Mouse (Mus musculus) limb, embryonic 13.5 days (tissue): ENCODE measurements at regions not wholly inside any gene's neighbourhood (a gene's known extent, or its start where the extent isn't known, plus 50 kb on each side); places are given as distances from the start of the nearest gene placed in this dataset.

Experiments used
- ATAC-seq: fragments of 200-750 bp; cut with Nextera tagmentation; 2 replicates; pipeline ENCODE4 v1.8.0; 2017; ENCODE audit warnings: low read depth, moderate number of reproducible peaks, moderate TSS enrichment; ENCODE audit not compliant: low FRiP score
- H3K27ac ChIP-seq: fragments of 300-500 bp; sonication (generic); 2 replicates; pipeline ENCODE4 v1.5.1; 2015; ENCODE audit warnings: inconsistent platforms, mild to moderate bottlenecking, moderate library complexity
- H3K27me3 ChIP-seq: fragments of 300-500 bp; sonication (generic); 2 replicates; pipeline ENCODE4 v1.6.1; 2015; ENCODE audit warnings: mild to moderate bottlenecking, inconsistent platforms
- H3K36me3 ChIP-seq: fragments of 300-500 bp; sonication (generic); 2 replicates; pipeline ENCODE4 v1.6.1; 2015; ENCODE audit warnings: inconsistent platforms, mild to moderate bottlenecking, moderate library complexity
- H3K4me1 ChIP-seq: fragments of 300-500 bp; sonication (generic); 2 replicates; pipeline ENCODE4 v1.6.1; 2015; ENCODE audit warnings: inconsistent platforms
- H3K4me2 ChIP-seq: fragments of 300-500 bp; sonication (generic); replicated peaks from 2 replicates; pipeline ENCODE4 v1.6.1; 2015; ENCODE audit warnings: inconsistent platforms, mild to moderate bottlenecking, moderate library complexity
- H3K4me3 ChIP-seq: fragments of 300-500 bp; sonication (generic); 2 replicates; pipeline ENCODE4 v1.5.1; 2015; ENCODE audit warnings: moderate library complexity, mild to moderate bottlenecking, inconsistent platforms
- H3K9ac ChIP-seq: fragments of 300-500 bp; sonication (generic); 2 replicates; pipeline ENCODE4 v1.6.1; 2015; ENCODE audit warnings: mild to moderate bottlenecking, inconsistent platforms
- H3K9me3 ChIP-seq: fragments of 300-500 bp; sonication (generic); 2 replicates; pipeline ENCODE4 v1.6.1; 2016; ENCODE audit warnings: inconsistent platforms
- WGBS: fragments of 180-500 bp; shearing (Covaris S2); methylation state at CpG from one replicate; pipeline ENCODE4 v1.1.7; 2015; 5-methylcytosine and 5-hydroxymethylcytosine counted together

DNA sequence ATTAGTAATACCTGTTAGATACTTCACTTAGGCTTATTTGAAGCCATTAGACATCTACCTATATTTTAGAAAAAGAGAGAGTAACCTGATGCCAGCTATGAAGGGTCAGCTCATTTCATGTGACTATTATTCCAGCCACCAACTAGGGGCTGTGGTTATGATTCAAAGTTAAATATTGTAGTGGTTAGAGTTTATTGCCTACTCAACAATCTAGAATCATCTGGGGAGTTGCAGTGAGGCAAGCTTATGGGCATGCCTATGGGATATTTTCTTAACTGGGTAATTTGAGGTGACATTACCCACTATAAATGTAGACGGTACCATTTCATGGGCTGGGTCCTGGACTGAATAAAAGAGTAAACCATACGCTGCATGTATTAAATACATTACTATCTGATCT is 1525.2 kb upstream of the Dsel start:
- 89% methylated on average over 2 of the region's 2 CpGs for WGBS
- Histone ChIP-seq H3K27me3 (no peaks in the 10 kb centered on the region), H3K27ac (no peak overlapping the region), H3K4me2 (no peak overlapping the region), H3K9me3 (no peaks in the 10 kb centered on the region), H3K4me3 (no peak overlapping the region), H3K9ac (no peak overlapping the region), H3K36me3 (no peaks in the 10 kb centered on the region), H3K4me1 (no peaks in the 10 kb centered on the region)
- no peak for ATAC-seq

DNA sequence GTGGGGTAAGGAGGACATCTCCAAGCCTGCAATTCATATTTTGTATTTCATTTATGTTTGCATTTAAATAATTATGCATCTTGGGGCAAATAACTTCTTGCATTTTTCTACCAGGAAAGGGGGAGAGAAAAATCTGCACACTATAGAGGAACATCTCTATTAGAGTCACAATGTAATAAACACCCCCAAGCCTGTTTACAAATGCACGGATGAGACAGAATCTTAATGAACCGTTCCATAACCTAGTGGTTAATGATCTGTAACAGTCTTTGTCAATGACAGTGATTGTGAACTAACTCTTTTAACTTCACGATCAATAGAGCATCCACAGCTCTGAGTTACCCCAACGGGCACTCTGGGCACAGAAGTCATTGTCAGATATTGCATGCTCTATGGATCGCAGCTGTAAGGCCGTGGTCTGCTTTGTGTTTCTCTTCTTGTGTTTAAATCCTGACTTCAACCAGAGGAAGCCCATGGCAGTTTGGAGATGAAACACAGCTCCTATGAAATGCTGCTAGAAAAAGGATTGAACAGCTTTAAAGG is 1520.2 kb upstream of the Dsel start:
- H3K27ac ChIP-seq: no peak overlapping the region
- H3K4me3 ChIP-seq: no peak overlapping the region
- H3K27me3 ChIP-seq: no peaks in the 10 kb centered on the region
- ATAC-seq: no peak
- no peaks in the 10 kb centered on the region for H3K36me3 ChIP-seq
- no peaks in the 10 kb centered on the region for H3K4me1 ChIP-seq
- no peak overlapping the region for H3K9ac ChIP-seq
- no peak overlapping the region for H3K4me2 ChIP-seq
- 85% methylated on average over 6 of the region's 6 CpGs for WGBS
- no peaks in the 10 kb centered on the region for H3K9me3 ChIP-seq

DNA sequence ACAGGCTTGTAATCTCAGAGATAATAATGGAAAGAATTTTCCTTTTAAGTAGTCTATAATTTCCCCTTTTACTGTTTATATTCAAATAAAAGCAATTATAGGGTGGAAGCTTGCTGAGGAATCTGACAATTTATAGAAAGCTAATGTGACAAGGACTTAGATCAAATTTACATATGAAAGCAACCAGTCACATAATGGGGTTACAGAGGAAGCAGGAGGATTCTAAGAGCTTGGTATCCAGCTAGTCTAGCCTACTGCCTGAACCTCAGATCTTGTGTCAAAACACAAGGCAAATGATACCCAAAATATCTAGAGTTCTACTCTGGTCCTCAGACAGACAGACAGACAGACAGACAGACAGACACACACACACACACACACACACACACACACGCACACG is 1519.0 kb upstream of the Dsel start:
- Histone ChIP-seq H3K4me3 (no peak overlapping the region), H3K27ac (no peak overlapping the region), H3K4me2 (no peak overlapping the region), H3K9me3 (no peaks in the 10 kb centered on the region), H3K9ac (no peak overlapping the region), H3K36me3 (no peaks in the 10 kb centered on the region), H3K27me3 (no peaks in the 10 kb centered on the region), H3K4me1 (no peaks in the 10 kb centered on the region)
- no peak for ATAC-seq
- WGBS: 94% methylated on average over 2 of the region's 2 CpGs

DNA sequence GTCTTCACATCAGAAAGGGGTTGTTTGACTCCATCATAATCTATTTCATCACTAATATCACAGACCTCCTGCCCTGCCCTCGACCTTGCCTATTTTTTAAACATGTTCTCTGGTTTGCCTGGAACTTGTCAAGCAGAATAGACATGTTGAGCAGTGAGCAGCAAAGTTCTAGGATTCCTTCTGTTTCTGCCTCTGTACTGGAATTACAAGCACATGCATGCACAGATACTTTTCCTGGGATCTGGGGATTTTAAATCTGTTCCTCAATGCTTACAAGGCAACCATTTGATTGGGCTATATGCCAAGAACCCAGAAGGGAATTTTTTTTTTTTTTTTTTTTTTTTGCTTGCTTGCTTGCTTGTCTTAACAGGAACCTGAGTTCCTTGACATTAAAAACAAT is 1508.0 kb upstream of the Dsel start:
- H3K4me2 ChIP-seq: no peak overlapping the region
- no peaks in the 10 kb centered on the region for H3K36me3 ChIP-seq
- H3K4me3 ChIP-seq: no peak overlapping the region
- H3K4me1 ChIP-seq: no peaks in the 10 kb centered on the region
- H3K9ac ChIP-seq: no peak overlapping the region
- H3K27me3 ChIP-seq: no peaks in the 10 kb centered on the region
- ATAC-seq: no peak
- H3K9me3 ChIP-seq: no peaks in the 10 kb centered on the region
- WGBS: 50% methylated on average over 1 of the region's 1 CpGs
- H3K27ac ChIP-seq: no peak overlapping the region

DNA sequence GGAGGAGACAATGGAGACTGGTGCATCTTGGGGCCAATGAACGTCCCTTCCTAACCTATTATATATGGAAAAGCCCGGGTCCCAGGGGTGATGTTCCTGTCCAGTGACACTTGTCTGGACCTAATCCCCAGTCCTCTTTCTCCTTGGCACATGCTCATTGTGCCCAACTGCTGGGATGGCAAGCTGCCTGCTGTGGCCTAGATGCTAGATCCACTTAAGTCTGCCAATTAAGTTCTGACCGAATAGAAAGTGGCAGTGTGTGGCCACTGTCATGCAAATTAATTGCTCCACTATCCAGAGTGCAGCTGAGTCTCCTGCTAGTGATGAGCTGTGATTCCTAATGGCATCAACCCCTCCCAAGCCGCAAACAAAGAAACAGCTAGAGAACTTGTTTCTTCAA is 1493.5 kb upstream of the Dsel start:
- H3K4me1 ChIP-seq: no peaks in the 10 kb centered on the region
- H3K4me2 ChIP-seq: no peak overlapping the region
- H3K9ac ChIP-seq: no peak overlapping the region
- H3K27ac ChIP-seq: no peak overlapping the region
- H3K36me3 ChIP-seq: no peaks in the 10 kb centered on the region
- no peaks in the 10 kb centered on the region for H3K27me3 ChIP-seq
- H3K9me3 ChIP-seq: no peaks in the 10 kb centered on the region
- no peak overlapping the region for H3K4me3 ChIP-seq
- WGBS: 78% methylated on average over 4 of the region's 4 CpGs
- no peak for ATAC-seq

DNA sequence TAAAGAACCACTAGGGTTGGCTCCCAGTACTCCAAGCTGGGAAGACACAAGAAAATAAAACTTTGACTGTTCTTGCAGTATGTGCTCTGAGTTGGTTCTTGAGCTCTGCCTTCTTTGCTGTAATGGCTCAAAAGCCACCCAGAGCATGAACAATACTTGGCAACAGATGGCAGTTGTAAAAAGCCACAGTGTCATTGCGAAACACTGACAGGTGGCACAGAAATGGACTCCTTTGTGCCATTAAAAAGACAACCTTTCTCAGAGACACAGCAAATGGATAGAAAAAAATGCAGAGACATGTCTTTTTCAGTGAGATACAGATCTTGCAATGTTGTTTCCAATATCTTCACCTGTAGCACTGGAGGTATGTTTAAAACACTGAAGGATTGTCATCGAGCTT is 1443.3 kb upstream of the Dsel start:
- ATAC-seq: no peak
- WGBS: 79% methylated on average over 2 of the region's 2 CpGs
- H3K4me3 ChIP-seq: no peak overlapping the region
- H3K9ac ChIP-seq: no peak overlapping the region
- no peak overlapping the region for H3K27ac ChIP-seq
- H3K4me2 ChIP-seq: no peak overlapping the region
- H3K27me3 ChIP-seq: no peaks in the 10 kb centered on the region
- no peaks in the 10 kb centered on the region for H3K36me3 ChIP-seq
- no peaks in the 10 kb centered on the region for H3K9me3 ChIP-seq
- H3K4me1 ChIP-seq: no peaks in the 10 kb centered on the region

DNA sequence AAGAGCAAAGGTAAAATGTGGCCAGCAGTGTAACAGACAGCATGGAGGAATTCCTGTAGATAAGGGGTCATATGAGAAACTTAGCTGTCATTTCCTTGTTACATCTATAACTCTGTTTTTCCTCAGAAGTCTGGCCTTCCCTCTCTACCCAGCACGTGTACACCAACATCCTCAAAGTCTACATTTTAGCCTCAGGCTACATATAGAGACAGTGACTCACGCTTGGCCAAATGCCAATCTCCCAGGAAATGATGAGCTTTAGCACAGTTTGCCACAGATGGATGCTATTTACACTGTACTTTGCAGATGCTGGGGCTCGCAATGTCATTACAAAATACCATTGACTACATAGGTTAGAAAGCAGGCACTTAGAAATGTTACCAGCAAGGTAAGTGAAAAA is 1433.1 kb upstream of the Dsel start:
- Histone ChIP-seq H3K9ac (no peak overlapping the region), H3K4me1 (no peaks in the 10 kb centered on the region), H3K36me3 (no peaks in the 10 kb centered on the region), H3K4me3 (no peak overlapping the region), H3K27ac (no peak overlapping the region), H3K9me3 (no peaks in the 10 kb centered on the region), H3K27me3 (no peaks in the 10 kb centered on the region), H3K4me2 (no peak overlapping the region)
- WGBS: 63% methylated on average over 3 of the region's 3 CpGs
- no peak for ATAC-seq

DNA sequence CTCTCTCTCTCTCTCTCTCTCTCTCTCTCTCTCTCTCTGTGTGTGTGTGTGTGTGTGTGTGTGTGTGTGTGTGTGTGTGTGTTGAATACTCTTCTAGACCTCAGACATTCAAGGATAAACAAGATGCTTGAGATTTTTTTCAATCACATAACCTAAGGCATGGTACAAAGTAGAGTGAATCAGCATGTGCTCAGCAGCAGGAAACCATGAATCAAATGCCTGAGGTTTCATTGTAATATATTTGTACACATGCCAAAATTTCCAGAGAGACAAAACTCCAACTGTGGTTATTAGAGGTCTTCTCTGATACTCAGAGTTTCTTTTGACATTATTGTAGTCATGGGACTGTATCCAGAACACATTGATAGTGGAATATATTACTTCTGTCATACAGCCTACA is 1423.5 kb upstream of the Dsel start:
- Histone ChIP-seq H3K27me3 (no peaks in the 10 kb centered on the region), H3K4me1 (no peaks in the 10 kb centered on the region), H3K4me3 (no peak overlapping the region), H3K36me3 (no peaks in the 10 kb centered on the region), H3K9me3 (no peaks in the 10 kb centered on the region), H3K4me2 (no peak overlapping the region), H3K27ac (no peak overlapping the region), H3K9ac (no peak overlapping the region)
- no peak for ATAC-seq

DNA sequence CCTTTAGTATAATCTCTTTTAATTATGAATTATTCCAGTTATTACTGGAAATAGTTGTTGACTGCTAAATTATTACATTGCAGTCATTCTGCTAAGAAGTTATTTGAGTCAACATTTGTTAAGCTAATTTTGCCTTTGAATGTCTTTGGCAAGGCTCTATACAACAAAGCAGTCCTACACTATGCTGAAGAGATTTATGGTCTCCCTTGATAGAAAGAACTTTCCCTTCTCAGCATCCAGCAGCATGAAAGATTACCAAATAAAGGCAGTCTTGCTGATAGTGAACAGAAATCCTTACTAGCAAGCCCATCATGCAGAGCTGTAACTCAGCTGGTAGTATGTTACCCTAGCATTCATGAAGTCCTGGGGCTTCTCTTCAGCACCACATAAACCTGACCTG is 1419.4 kb upstream of the Dsel start:
- Histone ChIP-seq H3K9ac (no peak overlapping the region), H3K27ac (no peak overlapping the region), H3K4me3 (no peak overlapping the region), H3K36me3 (no peaks in the 10 kb centered on the region), H3K4me1 (no peaks in the 10 kb centered on the region), H3K9me3 (no peaks in the 10 kb centered on the region), H3K27me3 (no peaks in the 10 kb centered on the region), H3K4me2 (no peak overlapping the region)
- no peak for ATAC-seq

DNA sequence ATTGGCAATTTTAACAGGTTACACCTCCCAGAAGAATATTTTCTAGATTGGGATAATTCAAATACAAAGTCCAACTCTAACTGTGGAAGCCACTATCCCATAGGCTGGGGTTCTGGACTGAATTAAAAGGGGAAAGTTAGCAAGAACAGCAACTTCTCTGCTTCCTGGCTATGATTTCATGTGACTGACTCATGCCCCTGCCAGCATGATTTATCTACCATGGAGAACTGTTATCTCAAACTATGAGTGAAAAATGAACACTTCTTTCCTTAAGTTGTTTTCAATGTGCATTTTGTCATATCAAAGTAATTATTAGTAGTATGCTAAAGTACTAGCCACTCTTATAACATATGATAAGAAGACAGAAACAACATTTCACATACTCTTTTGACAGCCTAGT is 1394.7 kb upstream of the Dsel start:
- no peak overlapping the region for H3K9ac ChIP-seq
- ATAC-seq: no peak
- no peak overlapping the region for H3K27ac ChIP-seq
- no peaks in the 10 kb centered on the region for H3K36me3 ChIP-seq
- no peaks in the 10 kb centered on the region for H3K4me1 ChIP-seq
- H3K9me3 ChIP-seq: no peaks in the 10 kb centered on the region
- H3K27me3 ChIP-seq: no peaks in the 10 kb centered on the region
- no peak overlapping the region for H3K4me3 ChIP-seq
- H3K4me2 ChIP-seq: no peak overlapping the region

DNA sequence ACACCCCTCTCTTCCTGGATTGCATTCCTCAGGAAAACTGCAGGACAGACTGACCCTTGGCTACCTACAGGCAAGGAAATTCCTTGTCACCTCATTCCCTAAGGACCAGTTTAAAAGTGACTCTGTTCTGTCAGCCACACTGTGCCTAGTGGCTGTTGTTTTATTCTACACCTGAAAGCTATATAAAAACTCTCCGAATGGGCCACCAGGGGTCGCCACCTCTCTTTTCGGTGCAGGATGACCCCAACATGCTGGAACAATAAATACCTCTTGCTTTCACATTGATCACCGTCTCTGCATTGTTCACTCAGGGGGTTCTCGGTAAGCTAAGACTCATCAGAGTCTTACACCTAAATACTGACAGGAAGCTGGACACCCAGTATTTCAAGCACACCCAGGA is 1382.6 kb upstream of the Dsel start:
- no peak for ATAC-seq
- H3K9ac ChIP-seq: no peak overlapping the region
- no peak overlapping the region for H3K4me2 ChIP-seq
- no peaks in the 10 kb centered on the region; the same call in 1 of the 2 replicates for H3K9me3 ChIP-seq
- no peak overlapping the region for H3K27ac ChIP-seq
- no peak overlapping the region for H3K4me3 ChIP-seq
- H3K36me3 ChIP-seq: no peaks in the 10 kb centered on the region
- H3K27me3 ChIP-seq: no peaks in the 10 kb centered on the region
- 69% methylated on average over 5 of the region's 5 CpGs for WGBS
- no peaks in the 10 kb centered on the region for H3K4me1 ChIP-seq

DNA sequence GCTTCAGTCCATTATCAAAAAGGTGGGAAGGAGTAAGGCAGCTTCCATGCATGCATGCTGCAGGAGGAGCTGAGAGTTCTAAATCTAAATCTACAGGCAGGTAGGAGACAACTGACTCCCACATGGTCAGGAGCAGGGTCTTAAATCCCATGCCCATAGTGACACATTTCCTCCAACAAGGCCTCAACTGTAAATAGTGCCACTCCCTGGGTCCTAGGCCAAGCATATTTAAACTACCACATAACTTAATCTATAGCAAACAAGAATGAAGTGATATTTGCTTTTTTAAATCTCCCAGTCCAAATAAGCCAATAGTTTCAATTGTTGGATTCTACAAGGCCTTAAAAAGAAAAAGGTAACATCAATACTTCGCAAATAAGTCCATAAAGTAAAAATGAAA is 1345.4 kb upstream of the Dsel start:
- Histone ChIP-seq H3K27me3 (no peaks in the 10 kb centered on the region), H3K4me1 (no peaks in the 10 kb centered on the region), H3K4me2 (no peak overlapping the region), H3K27ac (no peak overlapping the region), H3K9me3 (no peaks in the 10 kb centered on the region), H3K9ac (no peak overlapping the region), H3K36me3 (no peaks in the 10 kb centered on the region), H3K4me3 (no peak overlapping the region)
- 78% methylated on average over 1 of the region's 1 CpGs for WGBS
- no peak for ATAC-seq

DNA sequence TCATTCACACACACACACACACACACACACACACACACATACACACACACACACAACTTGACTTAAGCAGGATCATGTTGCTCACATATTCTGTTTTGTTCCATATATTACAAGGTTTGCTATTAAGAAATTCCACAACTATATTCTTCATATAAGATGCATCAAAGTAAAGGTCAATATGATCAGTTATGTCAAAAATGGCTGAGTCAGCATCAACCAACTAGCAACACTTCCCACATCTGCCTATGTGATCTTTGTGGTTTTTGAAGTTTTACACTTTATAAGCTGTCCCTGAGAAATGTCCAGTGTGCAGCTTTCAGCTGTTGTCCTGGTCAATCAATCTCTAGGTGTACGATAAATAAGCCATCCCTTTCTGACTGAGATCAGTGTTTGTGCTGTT is 1339.3 kb upstream of the Dsel start:
- Histone ChIP-seq H3K27me3 (no peaks in the 10 kb centered on the region), H3K9ac (no peak overlapping the region), H3K4me1 (no peaks in the 10 kb centered on the region), H3K36me3 (no peaks in the 10 kb centered on the region), H3K4me2 (no peak overlapping the region), H3K9me3 (no peaks in the 10 kb centered on the region), H3K27ac (no peak overlapping the region), H3K4me3 (no peak overlapping the region)
- ATAC-seq: no peak
- 90% methylated on average over 1 of the region's 1 CpGs for WGBS
